Mouse (Mus musculus) ES-Bruce4 (cell line): ENCODE measurements around the gene Nhs. TPM values are rescaled to one million over a fixed set of nuclear protein-coding genes. Genes with fewer than 3 reads are reported as not detected.

Experiments used
- H3K27ac ChIP-seq: 2 replicates; pipeline ENCODE4 v1.5.1; 2012; ENCODE audit warnings: low read length, inconsistent platforms; ENCODE audit not compliant: insufficient read depth
- H3K27me3 ChIP-seq: 2 replicates; pipeline ENCODE4 v1.6.1; 2012; ENCODE audit warnings: mild to moderate bottlenecking, low read length, inconsistent platforms; ENCODE audit not compliant: control insufficient read depth, poor library complexity, insufficient read depth, severe bottlenecking
- H3K36me3 ChIP-seq: 2 replicates; pipeline ENCODE4 v1.6.1; 2012; ENCODE audit warnings: inconsistent platforms, mild to moderate bottlenecking, low read length, moderate library complexity; ENCODE audit not compliant: control insufficient read depth, poor library complexity, insufficient read depth, severe bottlenecking
- H3K4me1 ChIP-seq: one replicate; pipeline ENCODE4 v1.8.1; 2011; ENCODE audit warnings: low read length; ENCODE audit not compliant: control insufficient read depth, insufficient read depth
- H3K4me3 ChIP-seq: 2 replicates; pipeline ENCODE4 v1.5.1; 2011; ENCODE audit warnings: low read depth, mild to moderate bottlenecking, low read length
- H3K9ac ChIP-seq: 2 replicates; pipeline ENCODE4 v1.6.1; 2012; ENCODE audit warnings: low read depth, mild to moderate bottlenecking, inconsistent platforms; ENCODE audit not compliant: poor library complexity, severe bottlenecking
- H3K9me3 ChIP-seq: replicated peaks from 2 replicates; pipeline ENCODE4 v1.6.1; 2012; ENCODE audit warnings: mild to moderate bottlenecking, low read length, inconsistent platforms; ENCODE audit not compliant: control insufficient read depth, poor library complexity, insufficient read depth, severe bottlenecking
- CTCF ChIP-seq: IDR thresholded peaks from one replicate; pipeline ENCODE4 v1.8.1; 2011; ENCODE audit warnings: low read depth, low read length
- EP300 ChIP-seq: IDR thresholded peaks from 2 replicates; pipeline ENCODE4 v1.6.1; 2011; ENCODE audit warnings: low read depth, low read length; ENCODE audit not compliant: insufficient read depth
- POLR2A ChIP-seq: IDR thresholded peaks from one replicate; pipeline ENCODE4 v1.8.1; 2011; ENCODE audit warnings: low read length; ENCODE audit not compliant: insufficient read depth
- polyA plus RNA-seq: library from polyadenylated mRNA; stranded (reverse); fragments of >200 nt; gene quantifications from 2 replicates; pipeline ENCODE4 v1.2.4, GENCODE M21; 2011; ENCODE audit warnings: low read depth; ENCODE audit not compliant: missing spikeins, insufficient read depth, insufficient read length

Nhs gene
- polyA plus RNA-seq, 1 experiment, result 4.2 TPM

GRCm38 (mm10) chrX:161971961-161972502 is 187.5 kb downstream of the Nhs start:
- H3K9ac ChIP-seq, result no peak overlapping the region
- H3K36me3 ChIP-seq, result no peaks in the 10 kb centered on the region
- H3K27me3 ChIP-seq, result no peaks in the 10 kb centered on the region
- no peaks in the 10 kb centered on the region for H3K4me1 ChIP-seq
- H3K4me3 ChIP-seq, result no peak overlapping the region
- no peaks in the 10 kb centered on the region for H3K9me3 ChIP-seq
- 0 out of 2 replicates have a peak overlapping the region, but pooled peaks have one; percentile 19 for H3K27ac ChIP-seq
- TF ChIP-seq EP300 (no peak), POLR2A (no peak), CTCF (no peak)

GRCm38 (mm10) chrX:161971131-161971530 is 188.4 kb downstream of the Nhs start:
- Histone ChIP-seq H3K27ac (no peak overlapping the region), H3K36me3 (no peaks in the 10 kb centered on the region), H3K27me3 (no peaks in the 10 kb centered on the region), H3K4me3 (no peak overlapping the region), H3K9ac (no peak overlapping the region), H3K9me3 (no peaks in the 10 kb centered on the region), H3K4me1 (no peaks in the 10 kb centered on the region)
- TF ChIP-seq EP300 (no peak), POLR2A (no peak), CTCF (no peak)

- Histone ChIP-seq H3K4me3 (no peak overlapping the region), H3K9me3 (no peaks in the 10 kb centered on the region), H3K4me1 (no peaks in the 10 kb centered on the region), H3K27me3 (no peaks in the 10 kb centered on the region), H3K36me3 (no peaks in the 10 kb centered on the region), H3K27ac (no peak overlapping the region), H3K9ac (no peak overlapping the region)
- no peak for TF ChIP-seq POLR2A
- TF ChIP-seq CTCF, result peak; percentile 28
These were observed 191.8 kb downstream of the Nhs start for GRCm38 (mm10) chrX:161967692-161968091.

GRCm38 (mm10) chrX:161963372-161963771 is 196.2 kb downstream of the Nhs start:
- H3K9me3 ChIP-seq, result no peaks in the 10 kb centered on the region
- no peak overlapping the region for H3K9ac ChIP-seq
- H3K27ac ChIP-seq, result no peak overlapping the region
- no peak overlapping the region for H3K4me3 ChIP-seq
- no peaks in the 10 kb centered on the region for H3K4me1 ChIP-seq
- H3K27me3 ChIP-seq, result no peaks in the 10 kb centered on the region
- TF ChIP-seq POLR2A, result no peak
- TF ChIP-seq EP300, result no peak
- no peaks in the 10 kb centered on the region for H3K36me3 ChIP-seq

- no peaks in the 10 kb centered on the region for H3K4me1 ChIP-seq
- TF ChIP-seq EP300, result no peak
- no peak for TF ChIP-seq CTCF
- TF ChIP-seq POLR2A, result no peak
- H3K36me3 ChIP-seq, result no peaks in the 10 kb centered on the region
- H3K4me3 ChIP-seq, result no peak overlapping the region
- H3K9ac ChIP-seq, result no peak overlapping the region
- no peaks in the 10 kb centered on the region for H3K27me3 ChIP-seq
- H3K27ac ChIP-seq, result no peak overlapping the region
- H3K9me3 ChIP-seq, result no peaks in the 10 kb centered on the region
These were observed 196.7 kb downstream of the Nhs start for GRCm38 (mm10) chrX:161962855-161963254.

- Histone ChIP-seq H3K27ac (no peak overlapping the region; the same call in 1 of the 2 replicates), H3K9me3 (no peaks in the 10 kb centered on the region), H3K27me3 (no peaks in the 10 kb centered on the region), H3K4me3 (no peak overlapping the region), H3K4me1 (no peaks in the 10 kb centered on the region), H3K9ac (no peak overlapping the region), H3K36me3 (no peaks in the 10 kb centered on the region)
- TF ChIP-seq POLR2A, result no peak
- no peak for TF ChIP-seq EP300
- no peak for TF ChIP-seq CTCF
These were observed 197.8 kb downstream of the Nhs start for GRCm38 (mm10) chrX:161961756-161962155.
